Mouse (Mus musculus) heart, embryonic 10.5 days (tissue): ENCODE measurements around the gene Stambp. TPM values are rescaled to one million over a fixed set of nuclear protein-coding genes. Genes with fewer than 3 reads are reported as not detected.

Source experiments
- DNase-seq: peaks from one replicate; pipeline ENCODE4 v3.0.0-alpha.2; 2017; ENCODE audit warnings: low spot score
- H3K27ac ChIP-seq: fragments of 300-500 bp; sonication (generic); 2 replicates; pipeline ENCODE4 v1.5.1; 2016; ENCODE audit warnings: mild to moderate bottlenecking
- H3K27me3 ChIP-seq: fragments of 300-500 bp; sonication (generic); 2 replicates; pipeline ENCODE4 v1.6.1; 2016; ENCODE audit warnings: mild to moderate bottlenecking; ENCODE audit not compliant: poor library complexity, insufficient read depth, severe bottlenecking
- H3K36me3 ChIP-seq: fragments of 300-500 bp; sonication (generic); 2 replicates; pipeline ENCODE4 v1.6.1; 2016; ENCODE audit warnings: mild to moderate bottlenecking, moderate library complexity
- H3K4me1 ChIP-seq: fragments of 300-500 bp; sonication (generic); 2 replicates; pipeline ENCODE4 v1.6.1; 2016; ENCODE audit warnings: mild to moderate bottlenecking
- H3K4me3 ChIP-seq: fragments of 300-500 bp; sonication (generic); 2 replicates; pipeline ENCODE4 v1.5.1; 2016; ENCODE audit warnings: mild to moderate bottlenecking, moderate library complexity
- H3K9me3 ChIP-seq: fragments of 300-500 bp; sonication (generic); 2 replicates; pipeline ENCODE4 v1.6.1; 2016; ENCODE audit warnings: mild to moderate bottlenecking, moderate library complexity
- WGBS: fragments of 180-500 bp; shearing (Covaris S2); methylation state at CpG from one replicate; pipeline ENCODE4 v1.1.7; 2016; 5-methylcytosine and 5-hydroxymethylcytosine counted together
- polyA plus RNA-seq: library from polyadenylated mRNA; unstranded; fragments of >200 nt; fragmentation: Nextera tagmentation; extraction: Ambion mirVana; gene quantifications from 2 replicates; pipeline ENCODE4 v1.2.1, GENCODE M21; 2016

Gene Stambp
- polyA plus RNA-seq, 1 experiment from 2014 or later: 23.3 TPM

DNA sequence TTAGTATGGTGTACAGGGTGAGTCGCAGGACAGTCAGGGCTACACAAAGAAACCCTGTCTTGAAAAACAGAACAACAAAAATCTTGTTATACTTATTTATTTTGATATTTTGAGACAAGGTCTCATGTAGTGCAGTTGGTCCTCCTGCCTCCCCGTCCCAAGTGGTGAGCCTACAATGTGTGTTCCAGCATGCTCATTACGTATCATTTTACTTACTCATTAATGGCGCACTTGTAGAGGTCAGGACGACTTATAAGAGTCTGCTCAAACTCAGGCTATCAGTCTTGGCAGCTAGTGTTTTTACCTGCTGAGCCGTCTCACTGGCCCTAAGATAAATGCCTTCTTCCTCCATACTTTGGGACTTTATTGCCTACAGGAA, 65.4 kb downstream of the Stambp start:
- no peak for DNase-seq
- no peaks in the 10 kb centered on the region for H3K9me3 ChIP-seq
- no peaks in the 10 kb centered on the region for H3K27me3 ChIP-seq
- H3K4me1 ChIP-seq: peaks cover 11% of the 10 kb centered on the region
- 29% methylated on average over 6 of the region's 6 CpGs for WGBS
- peak overlapping the region; percentile 84 for H3K4me3 ChIP-seq
- H3K36me3 ChIP-seq: no peaks in the 10 kb centered on the region
- peak overlapping the region; percentile 96 for H3K27ac ChIP-seq

GRCm38 (mm10) chr6:83506258-83507167, 66.0 kb downstream of the Stambp start, which contains the start of gene Dguok:
TSS of gene Dguok (minus strand) at chr6:83506969.
- peaks cover 17% of the 10 kb centered on the region for H3K4me1 ChIP-seq
- H3K9me3 ChIP-seq: no peaks in the 10 kb centered on the region
- WGBS: under 1% methylated on average over 54 of the region's 54 CpGs
- H3K4me3 ChIP-seq: peak within 1 kb of the TSS; percentile 84
- H3K27ac ChIP-seq: peak within 1 kb of the TSS; percentile 96
- DNase-seq: peak; percentile 100
- no peaks in the 10 kb centered on the region for H3K36me3 ChIP-seq
- H3K27me3 ChIP-seq: no peaks in the 10 kb centered on the region

DNA sequence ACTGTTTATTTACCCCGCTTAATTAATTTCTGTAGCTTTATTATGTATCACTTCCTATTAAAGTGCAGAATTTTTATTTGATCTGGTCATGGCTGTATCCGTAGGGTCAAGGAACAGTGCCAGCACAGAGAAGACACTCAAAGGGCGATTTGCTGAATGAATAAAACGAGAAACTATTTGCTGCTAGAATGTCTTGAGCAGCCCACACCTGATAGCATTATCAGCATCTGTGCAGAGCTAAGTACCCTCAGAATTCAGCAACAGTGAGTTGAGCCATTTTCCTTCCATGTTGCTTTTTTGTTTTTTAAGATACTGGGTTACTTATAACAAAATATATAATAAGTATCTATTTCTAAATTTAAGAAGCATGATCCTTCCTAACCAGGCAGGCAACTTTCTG, 67.0 kb downstream of the Stambp start:
- no peak for DNase-seq
- Histone ChIP-seq H3K4me1 (peaks cover 17% of the 10 kb centered on the region), H3K36me3 (0 out of 2 replicates have a peak, but pooled peaks cover 2% of the 10 kb centered on the region), H3K9me3 (no peaks in the 10 kb centered on the region), H3K27me3 (no peaks in the 10 kb centered on the region), H3K27ac (no peak overlapping the region; the same call in 1 of the 2 replicates), H3K4me3 (peak overlapping the region; percentile 84)
- 85% methylated on average over 4 of the region's 4 CpGs for WGBS

- Histone ChIP-seq H3K4me1 (peaks cover 17% of the 10 kb centered on the region), H3K9me3 (no peaks in the 10 kb centered on the region), H3K36me3 (peaks cover 13% of the 10 kb centered on the region), H3K27me3 (no peaks in the 10 kb centered on the region), H3K27ac (no peak overlapping the region), H3K4me3 (no peak overlapping the region)
- 87% methylated on average over 3 of the region's 3 CpGs for WGBS
- no peak for DNase-seq
These were observed 69.2 kb downstream of the Stambp start for GRCm38 (mm10) chr6:83503361-83503760.

DNA sequence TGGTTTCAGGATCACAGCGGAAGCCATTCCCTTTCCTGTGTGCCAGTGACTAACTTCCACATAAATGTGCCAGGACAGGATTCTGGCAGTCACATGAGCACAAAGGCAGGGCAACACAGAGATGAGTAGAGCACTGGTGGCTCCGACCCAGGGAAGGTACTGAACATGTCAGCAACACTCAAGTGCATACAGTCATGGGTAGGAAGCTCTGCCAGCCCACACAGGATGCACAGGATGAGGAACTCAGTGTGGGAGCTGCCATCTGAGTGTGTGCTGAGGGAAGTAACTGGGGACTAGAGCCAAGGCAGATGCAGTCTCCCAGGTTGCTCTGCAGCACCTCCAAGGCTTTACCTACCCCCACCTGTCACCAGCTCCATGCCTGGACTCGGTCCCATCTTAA, 69.9 kb downstream of the Stambp start:
- H3K9me3 ChIP-seq: no peaks in the 10 kb centered on the region
- no peaks in the 10 kb centered on the region for H3K27me3 ChIP-seq
- WGBS: 86% methylated on average over 3 of the region's 3 CpGs
- H3K36me3 ChIP-seq: peaks cover 19% of the 10 kb centered on the region
- no peak for DNase-seq
- H3K4me1 ChIP-seq: peaks cover 17% of the 10 kb centered on the region
- H3K4me3 ChIP-seq: no peak overlapping the region
- no peak overlapping the region; the same call in 1 of the 2 replicates for H3K27ac ChIP-seq

DNA sequence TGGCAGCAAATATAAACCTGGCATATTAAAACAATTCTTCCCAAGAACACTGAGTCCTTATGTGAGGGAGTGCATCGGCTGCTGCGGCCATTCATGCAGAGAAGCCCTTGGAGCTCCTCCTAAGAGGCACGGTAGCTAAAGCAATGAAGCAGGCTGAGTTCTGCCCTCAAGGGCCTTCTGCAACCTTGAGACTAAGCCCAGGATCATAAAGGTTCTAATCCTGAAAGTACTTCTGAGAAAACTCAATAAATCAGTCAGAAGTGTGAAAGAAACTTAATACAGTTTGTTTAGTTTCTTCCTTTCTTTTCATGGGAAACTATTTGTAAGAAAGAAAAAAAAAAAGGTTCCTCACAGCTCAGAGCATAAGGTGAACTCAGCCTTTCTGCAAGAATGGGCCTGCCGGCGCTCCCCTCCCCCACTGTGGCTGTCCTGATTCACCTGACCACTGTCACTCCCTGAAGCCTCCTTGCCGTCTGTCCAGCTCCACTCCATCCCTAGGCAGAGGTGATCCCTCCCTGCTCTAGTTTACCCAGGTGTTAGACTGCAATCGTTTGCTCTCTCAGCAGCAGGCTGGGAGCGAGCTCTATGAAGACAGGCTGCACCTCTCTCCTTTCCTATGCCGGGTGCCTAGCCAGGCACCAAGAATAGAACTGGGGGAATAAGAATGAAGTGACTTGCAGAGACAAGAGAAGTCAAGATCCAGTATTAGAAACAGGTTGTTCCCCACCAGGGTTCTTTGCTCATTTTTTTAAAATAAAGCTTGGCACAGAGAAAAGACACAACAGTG, 70.8 kb downstream of the Stambp start:
- Histone ChIP-seq H3K4me3 (no peak overlapping the region), H3K36me3 (peaks cover 21% of the 10 kb centered on the region), H3K27me3 (no peaks in the 10 kb centered on the region), H3K27ac (no peak overlapping the region; the same call in 1 of the 2 replicates), H3K9me3 (no peaks in the 10 kb centered on the region), H3K4me1 (peaks cover 14% of the 10 kb centered on the region)
- DNase-seq: no peak
- WGBS: 59% methylated on average over 9 of the region's 9 CpGs

GRCm38 (mm10) chr6:83500462-83500861, 72.1 kb downstream of the Stambp start:
- WGBS: 48% methylated on average over 3 of the region's 3 CpGs
- Histone ChIP-seq H3K27me3 (no peaks in the 10 kb centered on the region), H3K4me1 (peaks cover 9% of the 10 kb centered on the region), H3K4me3 (no peak overlapping the region), H3K9me3 (no peaks in the 10 kb centered on the region), H3K36me3 (peaks cover 31% of the 10 kb centered on the region), H3K27ac (no peak overlapping the region)
- DNase-seq: no peak

DNA sequence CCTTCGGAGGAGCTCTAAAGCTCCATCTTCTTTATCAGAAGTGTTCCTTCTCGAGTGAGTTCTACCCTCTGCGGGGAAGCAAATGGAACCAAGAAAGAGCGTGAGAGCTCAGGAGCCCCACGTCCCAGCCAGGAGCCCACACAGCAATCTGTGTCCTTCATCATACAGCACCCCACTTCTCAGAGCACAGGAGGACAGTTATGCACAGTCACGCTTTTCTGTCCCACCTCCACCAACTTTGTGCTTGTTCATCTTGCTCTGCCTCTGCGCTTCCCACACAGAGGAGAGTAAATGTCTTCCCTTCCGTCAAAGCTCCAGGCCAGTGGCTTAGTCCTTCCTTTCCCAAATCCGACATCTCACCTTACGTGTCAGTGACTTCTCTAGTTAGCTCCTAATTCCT, 73.5 kb downstream of the Stambp start:
- no peak for DNase-seq
- Histone ChIP-seq H3K9me3 (no peaks in the 10 kb centered on the region), H3K27me3 (no peaks in the 10 kb centered on the region), H3K4me3 (no peak overlapping the region), H3K4me1 (peaks cover 9% of the 10 kb centered on the region), H3K27ac (no peak overlapping the region), H3K36me3 (peaks cover 44% of the 10 kb centered on the region)
- 92% methylated on average over 10 of the region's 10 CpGs for WGBS

- H3K4me1 ChIP-seq: peaks cover 4% of the 10 kb centered on the region
- H3K4me3 ChIP-seq: no peak overlapping the region
- no peak for DNase-seq
- no peaks in the 10 kb centered on the region for H3K9me3 ChIP-seq
- H3K27me3 ChIP-seq: no peaks in the 10 kb centered on the region
- H3K27ac ChIP-seq: no peak overlapping the region
- peaks cover 56% of the 10 kb centered on the region for H3K36me3 ChIP-seq
- WGBS: 74% methylated on average over 22 of the region's 22 CpGs
These were observed 75.5 kb downstream of the Stambp start for GRCm38 (mm10) chr6:83496753-83497710.

DNA sequence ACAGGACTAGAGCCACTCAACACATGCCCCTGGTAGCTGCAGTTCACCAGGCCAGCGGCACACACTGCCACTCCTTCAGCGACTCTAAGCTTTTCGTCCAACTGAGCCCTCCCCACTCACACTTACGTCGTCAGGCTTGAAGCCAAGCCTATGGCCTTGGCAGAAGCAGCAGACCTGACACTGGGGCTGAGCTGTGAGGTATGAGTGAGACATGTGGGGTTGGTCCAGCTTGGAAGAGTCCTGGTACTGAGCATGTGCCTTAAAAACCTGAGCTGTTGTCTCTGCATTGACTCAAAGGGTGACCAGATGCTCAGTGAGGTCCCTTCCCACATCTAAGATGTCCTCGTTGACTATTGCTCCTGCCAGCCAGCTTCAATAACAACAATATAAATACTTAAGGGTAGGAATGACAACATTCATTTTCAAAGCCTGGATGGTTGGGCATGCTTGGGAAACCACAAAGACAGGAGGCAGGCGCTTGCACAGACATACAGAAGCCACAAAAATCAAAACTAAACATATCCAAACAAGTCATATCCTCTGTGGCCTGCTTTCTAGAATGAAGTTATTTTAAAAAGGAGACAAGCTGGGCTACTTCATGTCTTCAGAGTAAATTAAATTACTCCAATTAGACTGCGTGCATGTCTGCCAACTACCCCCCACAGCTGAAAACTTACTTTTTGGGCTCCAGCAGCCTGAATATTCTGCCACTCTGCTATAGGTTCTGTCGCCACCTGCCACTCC, 76.3 kb downstream of the Stambp start:
- no peak for DNase-seq
- no peak overlapping the region for H3K4me3 ChIP-seq
- peaks cover 56% of the 10 kb centered on the region for H3K36me3 ChIP-seq
- H3K27me3 ChIP-seq: no peaks in the 10 kb centered on the region
- 88% methylated on average over 9 of the region's 9 CpGs for WGBS
- no peaks in the 10 kb centered on the region for H3K4me1 ChIP-seq
- H3K27ac ChIP-seq: no peak overlapping the region
- no peaks in the 10 kb centered on the region for H3K9me3 ChIP-seq
